Mouse (Mus musculus): Measurements from ENCODE around the gene Nrd1. TPM values are rescaled to one million over a fixed set of nuclear protein-coding genes. Genes with fewer than 3 reads are reported as not detected.

The Nrd1 gene
- polyA plus RNA-seq, 1 experiment from 2014 or later, result 19.6 TPM

DNA sequence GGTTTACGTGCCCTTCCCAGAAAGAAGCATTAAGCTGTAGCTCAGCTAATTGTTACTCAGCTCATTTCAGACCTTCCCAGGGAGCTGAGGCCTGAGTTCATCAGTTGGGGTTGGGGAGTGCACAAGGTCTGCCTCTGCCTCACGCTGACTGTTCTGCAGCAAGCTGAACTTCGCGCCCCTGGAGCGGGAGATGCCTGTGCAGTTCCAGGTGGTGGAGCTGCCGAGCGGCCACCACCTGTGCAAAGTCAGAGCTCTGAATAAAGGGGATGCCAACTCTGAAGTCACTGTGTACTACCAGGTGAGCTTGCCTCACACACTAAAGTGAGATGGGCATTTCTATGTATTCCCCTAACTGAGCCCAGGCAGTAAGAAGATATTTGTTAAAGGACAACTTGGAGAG, 55.9 kb downstream of the Nrd1 start:
- no peak for DNase-seq
- H3K27ac ChIP-seq (ENCODE audit: low read depth), result no peak overlapping the region
- H3K4me1 ChIP-seq (ENCODE audit: insufficient read depth), result 0 out of 2 replicates have a peak, but pooled peaks cover 6% of the 10 kb centered on the region
- no peaks in the 10 kb centered on the region for H3K27me3 ChIP-seq (ENCODE audit: insufficient read depth, low read length)
- H3K36me3 ChIP-seq (replicated peaks; ENCODE audit: insufficient read depth, low read length), result peaks cover 83% of the 10 kb centered on the region
- no peak overlapping the region for H3K9ac ChIP-seq (replicated peaks)
- no peak for ATAC-seq
- H3K4me2 ChIP-seq (ENCODE audit: low read depth, low read length), result no peak overlapping the region
- TF ChIP-seq EP300 (IDR thresholded peaks at IDR 0.05; ENCODE audit: low read depth) (no peak), CTCF (IDR thresholded peaks at IDR 0.05; ENCODE audit: low read depth) (no peak)
- H3K4me3 ChIP-seq (ENCODE audit: low read depth, low read length), result no peak overlapping the region
- 79% methylated on average over 7 of the region's 7 CpGs for WGBS (ENCODE audit: insufficient replicate concordance)
- no peaks in the 10 kb centered on the region for H3K9me3 ChIP-seq (ENCODE audit: low read length)

DNA sequence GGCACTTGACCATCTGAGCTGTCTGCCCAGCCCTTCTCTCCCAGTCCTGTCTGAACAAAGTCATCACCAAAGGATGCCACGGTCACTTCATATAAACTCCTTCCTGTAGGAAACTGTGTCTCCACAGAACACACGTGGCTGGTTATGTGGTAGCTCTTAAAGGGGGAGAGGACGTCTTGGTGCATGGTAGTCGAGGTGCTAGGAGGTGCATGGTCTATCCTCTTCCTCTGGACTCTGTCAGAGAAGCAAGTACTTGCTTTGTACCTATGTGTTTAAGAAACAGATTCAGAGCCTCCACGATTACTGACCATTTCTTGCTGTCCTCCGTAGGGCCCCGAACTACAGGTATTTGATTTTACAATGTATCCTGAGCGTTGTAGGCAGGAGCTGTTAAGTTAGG, 57.2 kb downstream of the Nrd1 start:
- no peak overlapping the region for H3K4me3 ChIP-seq (ENCODE audit: low read depth, low read length)
- no peak overlapping the region for H3K9ac ChIP-seq (replicated peaks)
- peaks cover 86% of the 10 kb centered on the region for H3K36me3 ChIP-seq (replicated peaks; ENCODE audit: insufficient read depth, low read length)
- no peaks in the 10 kb centered on the region for H3K27me3 ChIP-seq (ENCODE audit: insufficient read depth, low read length)
- H3K27ac ChIP-seq (ENCODE audit: low read depth), result no peak overlapping the region
- 0 out of 2 replicates have a peak, but pooled peaks cover 1% of the 10 kb centered on the region for H3K4me1 ChIP-seq (ENCODE audit: insufficient read depth)
- DNase-seq, result no peak
- no peak for TF ChIP-seq CTCF (IDR thresholded peaks at IDR 0.05; ENCODE audit: low read depth)
- H3K4me2 ChIP-seq (ENCODE audit: low read depth, low read length), result no peak overlapping the region
- no peak for ATAC-seq
- WGBS (ENCODE audit: insufficient replicate concordance), result 88% methylated on average over 8 of the region's 8 CpGs
- H3K9me3 ChIP-seq (ENCODE audit: low read length), result no peaks in the 10 kb centered on the region

DNA sequence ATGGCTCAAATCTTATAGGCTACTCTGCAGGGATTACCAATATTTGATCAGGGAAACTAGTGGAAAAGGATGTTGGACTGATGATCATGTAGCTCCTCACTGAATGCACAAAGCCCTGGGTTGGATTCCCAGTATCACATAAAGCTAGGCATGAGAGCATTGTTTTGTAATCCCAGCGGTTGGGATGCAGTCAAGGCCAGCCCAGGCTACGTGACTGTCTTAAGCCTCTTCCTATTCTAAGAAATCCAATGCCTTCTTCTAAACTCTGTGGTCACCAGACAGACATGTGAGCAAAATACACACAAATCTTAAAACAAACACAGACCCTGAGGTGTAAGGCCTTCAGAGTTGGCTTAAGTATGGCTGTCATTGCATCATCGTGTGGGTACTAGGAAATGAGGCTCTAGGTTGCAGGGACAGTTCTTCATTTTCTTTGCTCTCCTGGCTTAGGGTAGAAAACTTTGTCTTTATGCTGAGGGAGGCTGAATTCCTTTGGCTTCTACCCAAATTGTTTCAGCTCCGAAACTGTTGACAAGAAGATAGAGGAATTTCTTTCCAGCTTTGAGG, 58.9 kb downstream of the Nrd1 start:
- H3K4me2 ChIP-seq (ENCODE audit: low read depth, low read length), result no peak overlapping the region
- ATAC-seq (no peak), DNase-seq (no peak)
- H3K9ac ChIP-seq (replicated peaks), result no peak overlapping the region
- H3K27me3 ChIP-seq (ENCODE audit: insufficient read depth, low read length), result no peaks in the 10 kb centered on the region
- H3K9me3 ChIP-seq (ENCODE audit: low read length), result no peaks in the 10 kb centered on the region
- no peak overlapping the region for H3K4me3 ChIP-seq (ENCODE audit: low read depth, low read length)
- peaks cover 88% of the 10 kb centered on the region for H3K36me3 ChIP-seq (replicated peaks; ENCODE audit: insufficient read depth, low read length)
- H3K27ac ChIP-seq (ENCODE audit: low read depth), result no peak overlapping the region
- 80% methylated on average over 4 of the region's 4 CpGs for WGBS (ENCODE audit: insufficient replicate concordance)
- H3K4me1 ChIP-seq (ENCODE audit: insufficient read depth), result no peaks in the 10 kb centered on the region
- TF ChIP-seq CTCF (IDR thresholded peaks at IDR 0.05; ENCODE audit: low read depth) (no peak), EP300 (IDR thresholded peaks at IDR 0.05; ENCODE audit: low read depth) (no peak)

DNA sequence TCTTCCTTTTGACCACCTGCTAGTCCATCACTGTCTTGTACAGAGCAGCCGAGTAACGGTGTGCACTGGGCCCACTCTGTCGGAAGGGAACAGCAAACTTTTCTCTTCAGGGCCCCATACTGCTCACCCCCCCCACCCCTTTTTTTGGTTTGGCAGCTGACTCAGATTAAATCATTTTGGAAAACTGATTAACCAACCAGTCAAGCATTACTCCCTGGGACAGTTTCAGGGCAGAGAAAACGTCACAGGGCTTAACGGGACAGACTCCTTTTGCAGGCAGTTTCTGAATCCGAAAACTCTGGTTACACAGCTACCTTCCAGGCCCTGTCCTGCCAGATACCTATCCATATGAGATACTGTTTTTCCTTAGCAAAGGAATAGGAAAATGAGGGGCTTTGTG, 64.5 kb downstream of the Nrd1 start:
- ATAC-seq (no peak), DNase-seq (peak; percentile 7)
- no peak for TF ChIP-seq EP300 (IDR thresholded peaks at IDR 0.05; ENCODE audit: low read depth)
- TF ChIP-seq CTCF (IDR thresholded peaks at IDR 0.05; ENCODE audit: low read depth), result no peak
- WGBS (ENCODE audit: insufficient replicate concordance), result 91% methylated on average over 6 of the region's 6 CpGs
- Histone ChIP-seq H3K4me2 (ENCODE audit: low read depth, low read length) (no peak overlapping the region), H3K4me1 (ENCODE audit: insufficient read depth) (no peaks in the 10 kb centered on the region), H3K4me3 (ENCODE audit: low read depth, low read length) (no peak overlapping the region), H3K9me3 (ENCODE audit: low read length) (no peaks in the 10 kb centered on the region), H3K36me3 (replicated peaks; ENCODE audit: insufficient read depth, low read length) (peaks cover 92% of the 10 kb centered on the region), H3K9ac (replicated peaks) (no peak overlapping the region), H3K27me3 (ENCODE audit: insufficient read depth, low read length) (no peaks in the 10 kb centered on the region), H3K27ac (ENCODE audit: low read depth) (no peak overlapping the region)

DNA sequence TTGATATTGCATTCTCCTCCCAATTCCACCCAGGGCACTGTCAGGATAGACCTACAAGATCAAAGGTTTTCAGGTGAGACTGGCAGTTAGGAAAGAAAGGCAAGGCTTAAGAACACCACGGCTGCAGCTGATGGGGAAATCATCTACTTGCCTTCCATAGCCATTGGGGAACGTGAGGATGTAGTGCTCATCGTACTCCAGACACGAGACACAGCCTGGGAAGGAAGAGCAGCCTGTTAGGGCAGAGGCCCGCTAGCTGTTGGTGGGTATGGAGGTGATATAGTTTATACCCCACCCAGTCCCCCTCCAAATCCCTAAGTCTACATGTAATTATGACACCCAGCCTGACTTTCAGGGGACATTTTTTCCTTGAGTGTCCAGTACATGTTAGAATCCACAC, 65.3 kb downstream of the Nrd1 start:
- no peaks in the 10 kb centered on the region for H3K9me3 ChIP-seq (ENCODE audit: low read length)
- ATAC-seq, result no peak
- DNase-seq, result peak; percentile 10
- H3K27me3 ChIP-seq (ENCODE audit: insufficient read depth, low read length), result no peaks in the 10 kb centered on the region
- 87% methylated on average over 5 of the region's 5 CpGs for WGBS (ENCODE audit: insufficient replicate concordance)
- H3K4me2 ChIP-seq (ENCODE audit: low read depth, low read length), result no peak overlapping the region
- TF ChIP-seq EP300 (IDR thresholded peaks at IDR 0.05; ENCODE audit: low read depth) (no peak), CTCF (IDR thresholded peaks at IDR 0.05; ENCODE audit: low read depth) (no peak)
- no peak overlapping the region for H3K27ac ChIP-seq (ENCODE audit: low read depth)
- H3K36me3 ChIP-seq (replicated peaks; ENCODE audit: insufficient read depth, low read length), result peaks cover 91% of the 10 kb centered on the region
- H3K9ac ChIP-seq (replicated peaks), result no peak overlapping the region
- H3K4me3 ChIP-seq (ENCODE audit: low read depth, low read length), result no peak overlapping the region
- no peaks in the 10 kb centered on the region for H3K4me1 ChIP-seq (ENCODE audit: insufficient read depth)

DNA sequence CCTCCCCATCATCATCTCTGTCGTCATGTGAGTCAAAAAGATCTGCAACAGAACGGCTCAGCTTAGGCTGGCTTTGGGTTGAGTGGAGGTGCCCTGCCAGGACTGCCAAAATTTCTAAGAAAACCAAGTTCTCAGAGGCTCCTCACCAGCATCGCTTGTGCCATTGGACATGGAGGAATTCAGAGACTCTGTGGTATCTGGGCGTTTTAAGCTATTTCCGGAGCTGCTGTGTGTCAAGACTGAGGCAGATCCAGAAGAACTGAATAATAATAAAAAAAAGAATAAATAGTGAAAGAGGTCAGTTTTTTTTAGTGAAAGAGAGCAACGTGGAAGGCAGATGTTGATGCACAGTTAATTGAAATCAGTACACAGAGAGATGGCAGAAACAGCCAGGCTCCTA, 72.4 kb downstream of the Nrd1 start:
- Histone ChIP-seq H3K4me1 (ENCODE audit: insufficient read depth) (no peaks in the 10 kb centered on the region), H3K36me3 (replicated peaks; ENCODE audit: insufficient read depth, low read length) (peaks cover 52% of the 10 kb centered on the region), H3K9ac (replicated peaks) (no peak overlapping the region), H3K4me2 (ENCODE audit: low read depth, low read length) (no peak overlapping the region), H3K9me3 (ENCODE audit: low read length) (no peaks in the 10 kb centered on the region), H3K27me3 (ENCODE audit: insufficient read depth, low read length) (no peaks in the 10 kb centered on the region), H3K4me3 (ENCODE audit: low read depth, low read length) (no peak overlapping the region), H3K27ac (ENCODE audit: low read depth) (no peak overlapping the region)
- ATAC-seq (no peak), DNase-seq (no peak)
- 77% methylated on average over 6 of the region's 6 CpGs for WGBS (ENCODE audit: insufficient replicate concordance)
- TF ChIP-seq CTCF (IDR thresholded peaks at IDR 0.05; ENCODE audit: low read depth) (no peak), EP300 (IDR thresholded peaks at IDR 0.05; ENCODE audit: low read depth) (no peak)

DNA sequence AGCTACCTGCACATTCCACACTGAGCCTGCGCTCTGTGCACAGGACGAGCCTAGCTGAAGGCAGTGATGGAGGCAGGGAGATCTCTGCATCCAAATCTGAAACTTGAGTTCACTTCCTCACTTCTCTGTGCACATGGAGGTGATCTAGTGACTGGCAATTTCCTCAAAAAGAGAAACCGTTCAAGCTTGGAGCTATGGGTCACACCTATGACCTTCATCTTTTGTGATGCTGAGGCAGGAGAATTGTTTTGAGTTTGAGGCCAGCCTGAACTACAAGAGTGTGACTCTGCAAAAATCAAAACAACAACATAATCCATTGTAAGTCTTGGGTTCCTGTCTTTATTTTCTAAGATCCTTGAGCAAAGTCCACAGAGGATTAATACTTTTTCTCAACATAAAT, 72.8 kb downstream of the Nrd1 start:
- no peaks in the 10 kb centered on the region for H3K27me3 ChIP-seq (ENCODE audit: insufficient read depth, low read length)
- no peak overlapping the region for H3K27ac ChIP-seq (ENCODE audit: low read depth)
- H3K36me3 ChIP-seq (replicated peaks; ENCODE audit: insufficient read depth, low read length), result peaks cover 48% of the 10 kb centered on the region
- no peak for ATAC-seq
- TF ChIP-seq CTCF (IDR thresholded peaks at IDR 0.05; ENCODE audit: low read depth) (no peak), EP300 (IDR thresholded peaks at IDR 0.05; ENCODE audit: low read depth) (no peak)
- no peak overlapping the region for H3K9ac ChIP-seq (replicated peaks)
- no peaks in the 10 kb centered on the region for H3K4me1 ChIP-seq (ENCODE audit: insufficient read depth)
- H3K4me3 ChIP-seq (ENCODE audit: low read depth, low read length), result no peak overlapping the region
- no peaks in the 10 kb centered on the region for H3K9me3 ChIP-seq (ENCODE audit: low read length)
- DNase-seq, result no peak
- no peak overlapping the region for H3K4me2 ChIP-seq (ENCODE audit: low read depth, low read length)
- WGBS (ENCODE audit: insufficient replicate concordance), result 76% methylated on average over 3 of the region's 3 CpGs
